Mouse (Mus musculus): ENCODE data around the gene Sprr2i.

Gene Sprr2i

GRCm38 (mm10) chr3:92407691-92408090, at the start of gene Sprr2i:
Gene Sprr2i (plus strand): TSS chr3:92407991.
- DNase-seq (ENCODE audit: low spot score), result no peak

- DNase-seq (ENCODE audit: low spot score), result no peak
Observed at GRCm38 (mm10) chr3:92361619-92362018, 46.2 kb upstream of the Sprr2i start.

- no peak for DNase-seq (ENCODE audit: low spot score)
Observed at GRCm38 (mm10) chr3:92364887-92365286, 42.9 kb upstream of the Sprr2i start, which contains the start of gene Sprr2f. Gene Sprr2f (plus strand): TSS chr3:92365187.

GRCm38 (mm10) chr3:92373613-92374012, 34.2 kb upstream of the Sprr2i start:
- DNase-seq (ENCODE audit: low spot score), result no peak

- DNase-seq (ENCODE audit: low spot score), result no peak
Observed at GRCm38 (mm10) chr3:92385385-92385784, 22.4 kb upstream of the Sprr2i start, which contains the start of gene Sprr2h. Gene Sprr2h (plus strand): TSS chr3:92385685.

- no peak for DNase-seq (ENCODE audit: low spot score)
Observed at GRCm38 (mm10) chr3:92394301-92394700, 13.5 kb upstream of the Sprr2i start.

- DNase-seq (ENCODE audit: low spot score), result no peak
Observed at GRCm38 (mm10) chr3:92417782-92418181, 10.0 kb downstream of the Sprr2i start, which contains the start of gene Sprr2j-ps. Gene Sprr2j-ps (plus strand): TSS chr3:92418082.

- DNase-seq (ENCODE audit: low spot score), result no peak
Observed at GRCm38 (mm10) chr3:92429323-92429722, 21.5 kb downstream of the Sprr2i start, which contains the start of gene Gm9774. Gene Gm9774 (minus strand): TSS chr3:92429423.

GRCm38 (mm10) chr3:92432282-92432681, 24.5 kb downstream of the Sprr2i start, which contains the start of gene Sprr2k:
Gene Sprr2k (plus strand): TSS chr3:92432582.
- DNase-seq (ENCODE audit: low spot score), result no peak

GRCm38 (mm10) chr3:92438689-92439088, 30.9 kb downstream of the Sprr2i start, which contains the start of gene Sprr1b:
Gene Sprr1b (minus strand): TSS chr3:92438789.
- no peak for DNase-seq (ENCODE audit: low spot score)

- DNase-seq (ENCODE audit: low spot score), result no peak
Observed at GRCm38 (mm10) chr3:92440177-92440576, 32.4 kb downstream of the Sprr2i start.

GRCm38 (mm10) chr3:92455151-92455550, 47.4 kb downstream of the Sprr2i start:
- DNase-seq (ENCODE audit: low spot score), result no peak

- no peak for DNase-seq (ENCODE audit: low spot score)
Observed at GRCm38 (mm10) chr3:92458620-92459019, 50.8 kb downstream of the Sprr2i start, which contains the start of gene Sprr3. Gene Sprr3 (minus strand): TSS chr3:92458720.

Measured in ovary, adult 18-20 months (tissue).